Mouse (Mus musculus) mesoderm, embryonic 11.5 days (tissue): ENCODE data around the gene D330020A13Rik.

Experiments
- DNase-seq: peaks from one replicate; pipeline ENCODE4 v3.0.0-alpha.2; 2012; ENCODE audit warnings: low read depth, low spot score

The D330020A13Rik gene

DNA sequence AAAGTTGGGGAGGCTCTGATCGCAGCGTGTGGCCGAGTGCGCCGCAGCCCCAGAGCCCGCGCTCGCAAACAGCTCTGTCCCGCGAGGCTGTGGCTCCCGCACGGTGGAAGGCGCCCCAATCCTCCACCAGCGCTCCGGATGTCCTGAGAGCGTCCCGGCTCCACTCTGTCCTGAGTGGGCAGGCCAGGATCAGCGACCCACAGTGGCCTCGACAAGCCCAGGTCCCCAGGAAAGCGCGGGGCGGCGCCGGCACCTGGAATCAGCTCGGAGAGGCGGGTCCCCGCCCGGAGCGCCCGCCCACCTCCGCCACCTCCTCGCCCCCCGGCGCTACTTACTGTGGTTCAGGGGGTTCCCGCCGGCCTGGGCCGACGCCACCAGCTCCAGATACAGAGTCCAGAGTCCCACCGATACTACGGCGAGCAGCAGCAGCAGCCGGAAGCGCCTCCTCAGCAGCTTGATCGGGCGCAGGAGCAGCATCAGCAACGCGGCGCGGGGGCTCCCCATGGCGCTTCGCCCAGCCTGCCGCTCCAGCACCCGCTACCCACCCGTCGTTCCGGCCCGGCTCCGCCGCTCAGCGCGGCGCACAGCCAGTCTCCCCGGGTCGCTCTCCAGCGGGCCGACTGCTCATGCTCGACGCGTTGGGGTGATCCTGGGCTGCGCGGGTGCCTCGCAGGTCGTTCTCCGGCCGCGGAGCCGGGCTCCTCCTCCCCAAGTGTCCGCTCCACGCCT is at the start of gene D330020A13Rik, which contains the start of gene B4galnt3:
Gene D330020A13Rik, plus strand, starts transcription at position 309 of the 729 bp plus-strand sequence.
Gene B4galnt3, minus strand, starts transcription at position 504 of the 729 bp plus-strand sequence.
- DNase-seq: peak; percentile 41

DNA sequence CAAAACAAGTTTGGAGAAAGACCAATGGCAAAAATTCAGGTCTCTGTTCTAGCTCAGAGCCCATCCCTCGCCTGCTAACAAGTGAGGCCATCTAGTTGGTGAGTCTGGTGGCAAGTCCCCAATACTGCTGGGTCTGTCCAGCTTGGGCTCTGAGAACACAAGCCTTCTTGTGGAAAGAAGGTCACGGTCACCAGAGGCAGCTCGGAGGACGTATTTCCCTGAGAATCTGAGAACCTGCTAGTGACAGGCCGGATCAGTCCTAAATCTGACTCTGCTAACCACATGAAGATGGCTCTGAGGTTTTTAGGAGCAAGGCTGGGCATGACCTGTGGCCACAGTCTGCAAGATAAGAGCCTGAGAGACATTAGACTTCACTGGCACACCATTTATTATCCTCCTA is 47.5 kb upstream of the D330020A13Rik start:
- DNase-seq: no peak

DNA sequence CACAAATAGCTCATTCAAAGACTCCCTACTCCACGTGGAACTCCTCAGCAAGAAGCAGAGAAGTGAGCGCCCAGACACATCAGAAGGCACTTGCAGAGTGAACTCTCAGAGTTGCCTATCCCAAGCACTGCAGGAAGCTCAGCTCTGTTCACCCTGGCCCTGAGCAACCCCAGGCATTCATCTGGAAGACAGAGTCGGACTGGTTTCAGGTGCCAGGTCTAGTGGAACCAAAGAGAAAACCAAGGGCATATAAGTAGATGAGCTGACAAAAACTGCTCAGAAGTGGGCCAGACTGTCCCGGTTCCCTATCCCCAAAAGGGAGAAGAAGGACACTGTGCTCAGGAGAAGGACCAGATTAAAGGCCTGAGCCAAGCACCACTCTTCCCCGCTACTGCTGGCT is 44.3 kb upstream of the D330020A13Rik start:
- no peak for DNase-seq

DNA sequence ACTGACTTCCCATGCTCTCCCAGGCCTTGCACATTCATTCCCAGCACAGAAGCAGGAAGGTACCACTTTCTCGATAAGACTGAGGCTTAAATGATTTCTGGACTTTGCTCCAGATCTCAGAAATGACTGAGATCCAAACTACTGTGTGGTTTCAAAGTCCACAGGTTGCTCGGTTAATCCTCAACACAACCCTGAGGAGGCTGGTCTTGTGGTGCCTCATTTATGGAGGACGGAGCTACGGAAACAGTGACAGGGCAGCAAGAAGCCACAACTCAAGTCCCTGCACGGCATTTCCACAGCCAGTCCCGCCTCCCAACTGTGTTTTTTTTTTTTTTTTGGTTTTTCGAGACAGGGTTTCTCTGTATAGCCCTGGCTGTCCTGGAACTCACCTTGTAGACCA is 43.2 kb upstream of the D330020A13Rik start:
- no peak for DNase-seq

DNA sequence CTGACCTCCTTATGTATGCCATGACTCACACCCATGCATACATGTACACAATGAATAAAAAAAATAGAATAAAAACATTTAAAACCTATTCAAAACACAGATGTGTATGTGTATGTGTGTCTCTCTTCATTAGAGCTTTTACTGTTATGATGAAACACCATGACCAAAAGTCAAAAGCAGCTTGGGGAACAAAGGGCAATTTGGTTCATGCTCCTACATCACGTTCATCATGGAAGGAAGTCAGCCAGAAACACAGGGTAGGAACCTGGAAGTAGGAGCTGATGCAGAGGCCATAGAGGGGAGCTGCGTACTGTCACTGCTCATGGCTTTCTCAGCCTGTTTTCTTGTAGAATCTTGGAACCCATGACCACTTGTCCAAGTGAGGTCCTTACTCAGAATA is 41.4 kb upstream of the D330020A13Rik start:
- DNase-seq: no peak

DNA sequence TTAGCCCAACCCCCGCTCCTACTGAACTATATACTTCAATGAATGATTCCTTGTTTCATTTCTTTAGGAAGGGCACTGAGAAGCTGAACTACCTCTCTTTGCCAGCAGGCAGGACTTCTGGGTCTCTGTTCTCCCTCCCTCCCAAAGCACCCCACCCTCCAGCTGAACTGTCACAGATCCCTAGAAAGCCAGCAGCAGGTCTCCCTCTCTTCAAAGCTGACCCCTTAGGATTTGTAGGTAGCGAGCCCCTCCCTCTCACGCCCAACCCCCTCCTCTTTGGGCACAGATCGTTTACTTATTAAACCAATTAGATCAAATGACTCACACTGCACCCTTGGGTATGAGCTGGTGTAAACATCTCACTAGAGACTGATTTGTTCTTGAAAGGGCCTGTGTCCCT is 39.5 kb upstream of the D330020A13Rik start:
- DNase-seq: no peak

DNA sequence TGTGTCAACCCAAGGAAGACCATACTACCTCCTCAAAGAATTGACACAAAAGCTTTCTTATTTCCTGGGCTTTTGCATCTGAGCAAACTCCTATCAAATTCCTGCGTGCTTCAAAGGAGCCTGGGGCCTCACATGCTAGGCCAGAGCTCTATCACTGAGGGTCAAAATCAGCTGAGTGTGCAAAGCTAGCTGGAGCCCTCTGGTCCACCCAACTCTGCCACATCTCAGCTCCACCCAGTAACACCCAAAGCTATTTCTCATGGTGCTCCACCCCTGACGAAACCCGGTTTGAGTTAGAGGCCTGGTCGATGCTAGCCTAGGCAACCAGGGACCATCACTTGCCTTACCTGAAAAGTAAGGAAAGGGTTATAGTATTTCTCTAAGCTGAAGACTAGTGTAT is 39.0 kb upstream of the D330020A13Rik start:
- no peak for DNase-seq

DNA sequence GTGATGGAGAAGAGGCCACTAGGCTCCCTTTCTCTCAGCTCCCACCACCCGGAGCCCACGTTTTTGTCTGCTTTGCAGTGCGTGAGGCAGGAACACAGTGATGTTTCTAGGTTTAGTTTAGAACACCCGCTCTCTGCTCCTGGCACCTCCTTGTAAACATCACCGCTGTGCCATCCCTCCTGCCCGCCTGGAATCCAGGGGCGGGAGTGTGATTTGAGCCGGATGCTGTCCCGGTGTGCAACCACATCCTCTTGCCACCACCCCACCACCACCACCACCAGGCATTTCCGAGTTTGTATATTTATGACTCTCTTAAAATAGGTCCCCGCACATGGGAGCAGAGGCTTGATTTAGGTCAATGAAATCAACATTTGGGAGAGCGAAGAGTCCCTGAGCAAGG is 38.5 kb upstream of the D330020A13Rik start:
- DNase-seq: no peak

DNA sequence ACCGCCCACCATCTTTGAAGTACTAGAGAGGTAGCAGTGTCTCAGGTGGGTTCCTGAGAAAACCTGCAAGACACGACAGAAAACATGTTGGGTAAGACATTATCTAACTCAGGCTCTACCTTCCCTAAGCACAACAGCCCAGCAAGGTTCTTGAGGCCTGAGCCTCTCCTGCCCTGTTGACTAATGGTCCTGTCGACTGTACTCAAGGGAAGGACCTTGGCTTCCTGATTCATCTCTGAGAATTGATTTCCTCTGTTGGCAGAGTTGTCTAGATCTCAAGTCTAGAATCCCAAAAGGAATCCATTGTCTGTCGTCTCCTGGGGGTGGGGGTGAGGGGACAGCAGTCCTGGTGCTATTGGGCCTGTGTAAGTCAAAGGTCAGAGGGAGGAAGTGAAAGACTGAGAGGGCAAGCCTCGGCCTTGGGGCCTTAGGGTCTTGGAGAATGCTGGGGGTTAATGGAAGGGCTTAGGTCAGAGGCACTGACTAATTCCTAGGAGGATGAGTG is 37.7 kb upstream of the D330020A13Rik start:
- DNase-seq: no peak

DNA sequence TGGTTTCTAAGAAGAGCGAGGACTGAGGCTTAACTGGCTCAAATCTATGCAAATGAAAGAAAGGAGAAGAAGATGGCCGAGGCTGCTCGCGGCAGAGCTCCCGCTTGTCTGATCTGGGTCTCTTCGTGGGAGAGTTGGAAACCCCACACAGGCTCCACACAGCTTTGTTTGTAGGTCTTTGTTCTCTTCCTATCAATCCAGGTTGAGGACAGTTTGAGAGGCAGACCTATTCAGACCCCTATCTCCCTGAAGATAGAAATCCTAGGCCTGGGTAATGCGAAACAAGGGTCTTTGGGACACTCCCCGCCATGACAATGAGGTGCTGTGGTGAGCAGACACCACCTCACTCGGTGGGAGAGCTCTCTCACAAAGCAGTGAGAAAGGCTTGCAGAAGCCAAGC is 34.7 kb upstream of the D330020A13Rik start:
- DNase-seq: no peak

DNA sequence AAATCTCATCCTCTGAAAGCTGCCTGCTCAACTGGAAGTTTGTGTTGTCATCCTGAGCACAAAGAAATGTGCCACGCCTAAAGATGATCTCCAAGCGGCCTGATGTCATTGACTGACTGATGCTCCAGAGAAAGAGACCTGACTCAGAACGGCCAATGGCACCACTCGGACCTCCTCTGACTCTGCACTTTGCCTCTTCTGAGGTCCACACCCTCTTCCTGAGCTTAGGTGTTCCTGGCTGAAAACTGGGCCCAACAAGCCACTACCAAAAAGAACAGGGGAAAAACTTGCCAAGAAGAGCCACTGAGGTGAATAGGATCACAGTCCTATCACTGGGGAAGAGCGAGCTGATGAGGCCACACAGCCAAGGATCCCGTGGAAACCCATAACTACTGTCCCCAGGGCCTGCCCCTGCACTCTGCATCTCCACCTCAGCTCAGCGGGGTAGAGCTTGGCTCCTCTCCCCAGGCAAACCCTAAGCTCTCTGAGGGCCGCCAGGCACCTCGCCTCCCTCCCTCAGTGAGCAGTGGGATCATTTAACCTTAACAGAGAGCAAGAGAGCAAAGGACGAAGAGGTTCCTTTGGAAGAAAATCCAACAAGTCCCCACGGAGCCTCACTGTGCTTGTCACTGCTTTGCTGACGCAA is 31.2 kb upstream of the D330020A13Rik start:
- DNase-seq: no peak

DNA sequence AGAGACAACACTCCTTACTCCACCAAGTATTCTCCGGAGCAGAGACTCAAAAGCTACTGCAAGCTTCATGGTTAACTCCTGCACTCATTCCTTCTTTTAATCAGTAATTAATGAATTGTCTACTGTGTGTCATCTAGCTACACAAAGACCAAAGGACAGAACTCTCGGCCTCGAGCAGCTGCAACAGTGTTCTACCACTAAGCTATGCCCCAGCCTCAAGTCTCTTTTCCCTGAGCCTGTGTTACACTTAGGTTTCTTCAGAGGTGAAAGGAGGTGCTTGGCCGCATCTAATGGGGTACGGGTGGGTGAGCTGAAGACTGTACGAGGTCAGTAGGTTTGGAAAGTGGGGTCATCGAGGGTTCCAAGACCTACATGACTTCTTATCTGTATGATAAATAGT is 30.6 kb upstream of the D330020A13Rik start:
- no peak for DNase-seq

DNA sequence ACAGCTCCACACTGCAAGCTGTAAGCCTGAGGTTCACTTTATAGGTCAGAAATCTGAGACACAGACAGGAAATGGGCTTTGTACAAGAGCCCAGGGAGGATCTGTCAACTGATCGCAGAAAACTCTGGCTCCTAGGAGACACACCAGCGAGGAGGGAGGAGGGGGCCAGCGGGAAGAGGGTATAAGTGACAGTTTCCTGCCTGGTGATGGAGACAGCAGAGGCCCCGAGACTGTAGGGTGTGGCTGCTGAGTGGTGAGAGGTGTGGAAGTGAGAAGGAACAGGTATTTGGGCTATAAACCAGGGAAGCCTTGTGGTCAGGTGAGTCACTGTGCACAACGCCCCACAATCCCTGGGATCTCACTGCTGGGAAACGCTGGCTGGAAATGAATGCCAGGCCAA is 30.0 kb upstream of the D330020A13Rik start:
- DNase-seq: peak; percentile 10

DNA sequence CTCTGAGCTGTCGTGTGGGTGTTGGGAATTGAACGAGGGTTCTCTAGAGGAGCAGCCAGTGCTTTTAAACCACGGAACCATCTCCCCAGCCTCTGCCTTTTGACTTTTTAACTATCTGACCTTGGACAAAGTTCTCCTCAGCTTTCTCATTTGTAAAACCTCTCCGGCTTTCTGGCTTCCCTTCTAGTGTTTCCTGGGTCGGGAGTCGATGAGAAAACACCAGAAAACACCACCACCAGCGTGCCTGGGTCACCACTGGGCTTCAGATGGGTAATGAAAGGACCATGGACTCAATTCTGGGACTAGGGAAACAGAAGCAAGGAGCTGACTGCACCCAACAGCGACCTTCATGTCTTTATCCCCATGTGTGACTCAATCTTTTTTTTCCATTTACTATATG is 20.0 kb upstream of the D330020A13Rik start:
- no peak for DNase-seq

DNA sequence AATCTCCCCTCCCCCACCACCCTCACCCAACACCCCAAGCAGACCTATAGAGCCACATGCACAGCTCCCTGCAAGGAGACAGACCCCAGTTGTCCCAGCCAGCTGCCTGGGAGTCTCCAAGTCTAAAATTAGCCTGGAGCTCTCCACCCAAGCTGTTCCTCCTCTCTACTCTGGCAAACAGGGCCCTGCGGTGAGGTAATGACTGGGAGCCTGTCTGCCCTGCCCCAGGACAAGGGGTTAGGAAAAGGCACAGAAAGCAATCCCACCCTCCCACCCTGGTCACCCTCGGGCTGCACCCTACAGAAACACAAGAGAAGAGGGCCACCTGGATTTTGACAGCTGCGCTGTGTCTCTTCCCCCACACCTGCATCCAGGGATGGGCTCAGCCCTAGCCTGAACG is 19.3 kb upstream of the D330020A13Rik start:
- DNase-seq: no peak

DNA sequence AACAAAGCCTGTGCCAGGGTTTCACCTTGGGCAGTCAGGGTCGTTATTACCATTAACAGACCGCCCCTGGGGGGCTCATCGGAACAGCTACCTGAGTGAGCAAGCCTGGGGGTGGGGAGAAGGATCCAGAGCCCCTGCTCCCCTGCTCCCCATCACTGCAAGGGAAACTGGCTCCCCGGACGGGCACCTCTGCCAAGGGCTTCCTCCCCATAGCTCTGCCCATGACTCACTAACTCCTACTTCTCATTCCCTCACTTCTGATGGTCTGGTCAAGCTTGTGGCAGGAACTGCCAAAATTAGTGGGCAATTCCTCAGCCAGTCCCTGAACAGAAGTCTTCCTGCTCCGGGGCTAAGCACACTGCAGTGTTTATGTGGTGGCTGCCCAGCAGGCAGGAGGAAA is 18.9 kb upstream of the D330020A13Rik start:
- no peak for DNase-seq

DNA sequence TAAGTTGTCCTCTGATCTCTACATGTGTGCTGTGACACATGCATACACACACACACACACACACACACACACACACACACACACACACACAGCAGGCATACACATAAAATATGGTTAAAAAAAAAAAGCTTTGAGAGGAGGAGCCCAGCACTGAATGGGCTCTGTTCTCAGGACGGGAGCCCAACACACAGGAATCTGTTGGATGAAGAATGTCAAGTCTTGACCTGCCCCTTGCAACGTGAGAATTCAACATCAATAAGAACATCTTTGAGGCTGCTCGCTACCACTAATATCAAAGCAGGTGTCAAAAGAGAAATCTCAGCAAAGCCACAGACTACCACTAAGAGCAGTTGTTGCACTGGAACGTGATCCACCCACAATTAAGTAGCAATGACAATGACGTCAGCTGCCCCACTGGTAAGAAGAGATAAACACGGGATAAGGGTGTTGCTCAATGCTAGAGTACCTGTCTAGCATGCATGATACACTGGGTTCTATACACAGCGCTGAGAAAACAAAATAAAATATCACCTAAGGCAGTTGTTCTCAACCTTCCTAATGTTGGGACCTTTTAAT is 17.2 kb upstream of the D330020A13Rik start:
- DNase-seq: no peak

DNA sequence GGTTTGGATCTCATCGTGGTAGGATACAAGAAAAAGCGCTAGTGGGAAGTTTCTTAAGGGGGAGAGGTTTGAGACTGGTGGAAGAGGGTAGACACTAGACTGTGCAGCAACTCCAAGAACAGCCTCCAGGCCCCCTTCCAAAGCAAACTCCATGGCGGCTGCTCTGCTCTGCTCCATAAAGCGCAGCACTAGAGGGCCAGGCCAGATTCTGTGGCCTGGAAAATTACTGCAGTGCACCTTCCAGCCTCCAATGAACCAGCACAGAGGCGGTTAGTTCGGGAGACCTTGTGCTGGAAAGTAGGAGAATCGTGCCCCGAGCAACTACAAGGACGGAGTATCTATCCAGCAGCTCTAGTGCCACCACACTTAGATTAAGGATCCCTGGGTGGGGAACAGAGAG is 6.9 kb upstream of the D330020A13Rik start:
- DNase-seq: no peak

DNA sequence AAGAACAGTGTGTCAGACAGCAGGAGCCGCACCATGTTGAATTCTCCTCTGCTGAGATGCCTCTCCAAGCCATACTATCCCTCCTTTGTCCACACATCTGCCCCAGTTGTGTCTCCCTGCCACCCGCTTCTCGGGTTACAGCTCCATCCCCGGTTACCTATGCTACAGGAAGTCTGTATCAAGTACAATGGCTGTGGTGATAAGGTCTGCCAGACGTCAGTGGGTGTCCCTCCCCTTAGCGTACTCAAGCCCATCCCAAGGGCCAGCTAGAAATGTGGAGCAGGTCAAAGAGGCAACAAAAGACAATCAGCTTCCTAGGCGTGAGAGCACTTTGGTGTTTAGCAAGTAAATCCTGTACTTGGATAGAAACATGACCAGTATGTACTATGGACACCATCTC is 5.6 kb upstream of the D330020A13Rik start:
- no peak for DNase-seq

DNA sequence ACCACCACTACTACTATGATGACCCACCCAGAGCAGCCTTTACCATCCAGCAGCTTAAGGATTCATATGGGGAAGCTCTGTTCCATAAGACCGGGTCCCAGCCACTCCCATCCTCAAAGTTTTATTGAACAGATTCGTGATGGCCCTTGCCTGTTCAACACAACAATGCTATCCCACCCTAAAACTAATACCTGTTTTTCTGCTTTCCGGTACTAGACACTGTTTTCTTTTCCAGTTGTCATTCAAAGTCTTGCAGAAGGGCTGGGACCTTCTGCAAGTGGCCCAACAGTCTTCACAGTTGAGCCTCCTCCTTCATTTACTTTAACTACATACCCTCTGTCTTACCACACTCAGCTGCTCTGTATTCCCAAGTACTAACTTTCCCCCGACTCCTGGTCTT is 4.7 kb upstream of the D330020A13Rik start:
- DNase-seq: no peak

DNA sequence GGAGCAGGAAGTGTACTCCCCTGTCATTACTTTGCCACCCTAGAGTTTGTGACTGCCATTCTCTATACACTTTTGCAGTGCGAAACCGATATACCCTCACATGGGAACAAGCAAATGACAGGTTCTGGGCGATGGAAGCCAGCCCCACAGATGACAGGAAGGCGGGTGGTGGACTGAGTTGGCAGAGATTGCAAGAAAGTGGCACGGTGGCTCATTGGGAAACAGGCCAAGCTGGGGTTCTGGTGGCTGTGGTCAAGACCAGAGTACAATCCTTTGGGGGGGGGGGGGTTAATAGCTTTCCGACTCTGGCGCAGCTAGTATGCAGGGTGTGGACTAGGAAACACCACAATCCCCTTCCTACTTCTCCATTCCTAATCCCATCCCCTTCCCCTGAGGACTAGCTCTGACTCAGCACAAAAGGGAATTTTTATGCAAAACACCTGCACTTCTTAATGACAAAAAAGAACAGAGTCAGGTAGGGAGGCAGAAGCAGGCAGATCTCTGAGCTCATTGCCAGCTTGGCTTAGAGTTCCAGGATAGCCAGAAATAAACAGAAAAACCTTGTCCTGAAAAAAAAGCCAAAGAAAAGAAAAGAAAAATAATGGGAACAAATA is 2.7 kb upstream of the D330020A13Rik start:
- DNase-seq: no peak

DNA sequence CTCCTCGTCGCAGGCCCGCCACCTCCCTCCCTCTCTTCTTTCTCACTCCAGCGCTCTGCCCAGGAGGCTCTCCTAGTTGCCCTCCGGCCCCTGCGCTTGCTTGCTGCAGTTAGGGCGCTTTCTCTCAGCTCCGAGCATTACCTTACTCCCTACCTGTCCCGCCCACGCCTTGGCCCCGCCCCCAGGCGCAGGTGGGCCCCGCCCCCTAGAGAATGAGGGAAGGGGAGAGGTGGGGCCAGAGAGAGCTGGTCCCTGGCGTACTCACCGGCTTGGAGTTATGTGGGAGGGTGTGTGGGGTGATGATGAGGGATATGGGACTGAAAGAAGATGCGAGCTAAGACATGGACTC is 595 bp downstream of the D330020A13Rik start:
- no peak for DNase-seq
